Mouse (Mus musculus): ENCODE results near the gene Gm21887. TPM values are rescaled to one million over a fixed set of nuclear protein-coding genes. Genes with fewer than 3 reads are reported as not detected.
"Not testable (repeated sequence)": the region's sequence is repeated elsewhere in the genome, so short reads cannot be mapped to it uniquely, and the experiment has no call there.

Gm21887 gene
- total RNA-seq, 2 experiments from 2014 or later: 159 to 258 TPM

GRCm38 (mm10) chrX:169983401-169984165 is 25.9 kb upstream of the Gm21887 start:
- not testable (repeated sequence) for DNase-seq

GRCm38 (mm10) chrX:169984331-169984730 is 25.1 kb upstream of the Gm21887 start:
- not testable (repeated sequence) for DNase-seq

GRCm38 (mm10) chrX:169984853-169985252 is 24.6 kb upstream of the Gm21887 start:
- not testable (repeated sequence) for DNase-seq

- DNase-seq: peak in 1 of 2 experiments; percentile 40
These were observed 23.7 kb upstream of the Gm21887 start for GRCm38 (mm10) chrX:169985796-169986195.

- peak; percentile 82 to 84 for DNase-seq
These were observed 22.7 kb upstream of the Gm21887 start for GRCm38 (mm10) chrX:169986519-169987367.

- not testable (repeated sequence) for DNase-seq
These were observed 22.1 kb upstream of the Gm21887 start for GRCm38 (mm10) chrX:169987368-169987837.

- peak in 1 of 2 experiments; percentile 52 for DNase-seq
These were observed 20.8 kb upstream of the Gm21887 start for GRCm38 (mm10) chrX:169988571-169989218.

- not testable (repeated sequence) for DNase-seq
These were observed 20.3 kb upstream of the Gm21887 start for GRCm38 (mm10) chrX:169989219-169989595.

- DNase-seq: peak; percentile 66 to 67
These were observed 19.5 kb upstream of the Gm21887 start for GRCm38 (mm10) chrX:169989691-169990631.

- DNase-seq: peak; percentile 99 to 100
These were observed 18.2 kb upstream of the Gm21887 start for GRCm38 (mm10) chrX:169991128-169991873.

GRCm38 (mm10) chrX:169992086-169992930 is 17.2 kb upstream of the Gm21887 start:
- not testable (repeated sequence) for DNase-seq

GRCm38 (mm10) chrX:169992951-169993547 is 16.4 kb upstream of the Gm21887 start:
- not testable (repeated sequence) for DNase-seq

GRCm38 (mm10) chrX:169994011-169994865 is 15.2 kb upstream of the Gm21887 start:
- peak in 1 of 2 experiments; percentile 63 for DNase-seq

- not testable (repeated sequence) for DNase-seq
These were observed 14.4 kb upstream of the Gm21887 start for GRCm38 (mm10) chrX:169994866-169995711.

GRCm38 (mm10) chrX:169995909-169996521 is 13.4 kb upstream of the Gm21887 start:
- not testable (repeated sequence) for DNase-seq

GRCm38 (mm10) chrX:169996926-169997325 is 12.5 kb upstream of the Gm21887 start:
- peak; percentile 83 to 89 for DNase-seq

Data from adrenal gland, postnatal 36 days (tissue).